Mouse (Mus musculus) E14TG2a.4 (cell line): Measurements from ENCODE around the gene Foxi3.

Experiments
- CTCF ChIP-seq: conservative IDR thresholded peaks from 2 replicates; pipeline ENCODE4 v1.5.1; 2014; ENCODE audit warnings: low read length
- NANOG ChIP-seq: IDR thresholded peaks from 2 replicates; pipeline ENCODE4 v1.6.1; 2014; ENCODE audit warnings: borderline replicate concordance, low read length, mixed read lengths

GRCm38 (mm10) chr6:71002656-71003055 is 46.3 kb downstream of the Foxi3 start:
- TF ChIP-seq CTCF (no peak), NANOG (no peak)
